Mouse (Mus musculus) erythroblast, embryonic 14.5 days (primary cell): ENCODE measurements around the gene Prx. TPM values are rescaled to one million over a fixed set of nuclear protein-coding genes. Genes with fewer than 3 reads are reported as not detected.
"Not testable (repeated sequence)": the region's sequence is repeated elsewhere in the genome, so short reads cannot be mapped to it uniquely, and the experiment has no call there.

Experiments used
- H3K27me3 ChIP-seq: 2 replicates; pipeline ENCODE4 v1.6.1; 2012; ENCODE audit warnings: inconsistent platforms; ENCODE audit not compliant: control insufficient read depth
- H3K36me3 ChIP-seq: 2 replicates; pipeline ENCODE4 v1.6.1; 2012; ENCODE audit warnings: mild to moderate bottlenecking, inconsistent platforms; ENCODE audit not compliant: control insufficient read depth
- H3K4me1 ChIP-seq: 2 replicates; pipeline ENCODE4 v1.6.1; 2012; ENCODE audit warnings: inconsistent platforms; ENCODE audit not compliant: control insufficient read depth
- H3K4me3 ChIP-seq: replicated peaks from 2 replicates; pipeline ENCODE3; 2012; ENCODE audit warnings: moderate library complexity, mild to moderate bottlenecking, inconsistent platforms
- H3K9me3 ChIP-seq: 2 replicates; pipeline ENCODE4 v1.6.1; 2012; ENCODE audit warnings: low read length, inconsistent platforms, mixed read lengths; ENCODE audit not compliant: control insufficient read depth
- GATA1 ChIP-seq: IDR thresholded peaks from 2 replicates; pipeline ENCODE4 v1.6.1; 2012; ENCODE audit warnings: low read length, inconsistent platforms, mixed read lengths
- TAL1 ChIP-seq: IDR thresholded peaks from 3 replicates; pipeline ENCODE4 v1.6.1; 2012; ENCODE audit warnings: low read length, inconsistent platforms, mixed read lengths
- polyA plus RNA-seq: library from polyadenylated mRNA; stranded (reverse); fragments of >175 nt; gene quantifications from 2 replicates; pipeline ENCODE4 v1.2.3, GENCODE M21; 2012

Gene Prx
- polyA plus RNA-seq, 1 experiment: 0.41 TPM

DNA sequence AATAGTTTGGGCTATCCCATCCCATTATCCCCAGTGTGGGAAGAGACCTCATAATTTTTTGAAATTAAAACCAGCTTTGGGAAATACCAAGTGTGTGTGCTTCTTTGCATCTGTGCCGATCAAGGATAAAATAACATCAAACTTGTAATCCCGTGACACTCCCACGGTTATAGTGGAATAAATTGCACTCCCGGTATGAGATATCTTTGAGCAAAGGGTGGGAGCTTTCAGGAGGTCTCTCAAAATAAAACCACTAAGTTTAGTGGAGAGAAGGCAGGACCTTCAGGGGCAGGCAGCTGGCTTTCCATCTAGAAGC is 8.9 kb upstream of the Prx start:
- Histone ChIP-seq H3K36me3 (peaks cover 33% of the 10 kb centered on the region), H3K9me3 (no peaks in the 10 kb centered on the region), H3K4me3 (peak overlapping the region; percentile 76), H3K4me1 (peaks cover 79% of the 10 kb centered on the region), H3K27me3 (no peaks in the 10 kb centered on the region)
- TF ChIP-seq GATA1: no peak
- TF ChIP-seq TAL1: no peak

DNA sequence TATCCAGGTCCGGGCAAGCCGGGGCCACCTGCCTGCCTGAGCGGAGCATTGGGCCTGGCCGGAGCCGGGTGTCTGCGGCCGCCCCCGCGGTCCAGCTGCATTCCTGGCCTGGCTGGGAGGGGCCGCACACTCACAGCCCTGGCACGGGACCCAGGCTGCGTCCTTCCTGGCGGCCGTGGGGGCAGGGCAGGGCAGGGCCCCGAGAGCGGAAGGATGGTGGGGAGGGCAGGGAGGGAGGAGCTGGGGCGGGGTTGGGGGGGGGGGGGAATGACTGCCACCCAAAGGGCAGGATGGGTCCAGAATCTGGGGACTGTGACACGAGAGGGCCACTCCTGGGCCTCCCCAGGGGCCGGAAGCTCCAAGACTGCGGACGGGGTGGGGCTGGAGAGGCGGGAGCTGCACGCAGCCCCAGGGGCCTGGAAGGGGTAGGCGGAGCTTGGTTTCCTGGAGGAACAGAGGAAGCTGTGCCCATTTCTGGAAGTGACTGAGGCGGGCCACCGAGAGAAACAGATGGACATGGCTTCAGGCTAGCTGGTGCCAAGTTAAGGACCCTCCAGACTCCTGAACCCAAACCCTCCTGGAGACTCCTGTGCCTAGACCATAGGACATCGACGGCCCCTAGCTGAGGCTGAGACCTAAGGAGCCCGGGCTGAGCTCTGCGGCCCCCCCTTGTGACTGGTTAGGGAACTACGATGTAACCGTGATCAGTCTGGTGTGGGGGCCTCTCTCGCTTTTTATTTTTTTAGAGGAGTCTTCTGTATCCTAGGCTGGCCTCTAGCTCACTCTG is 8.4 kb upstream of the Prx start:
- Histone ChIP-seq H3K4me3 (peak overlapping the region; percentile 76), H3K9me3 (no peaks in the 10 kb centered on the region), H3K36me3 (peaks cover 31% of the 10 kb centered on the region), H3K4me1 (peaks cover 75% of the 10 kb centered on the region), H3K27me3 (no peaks in the 10 kb centered on the region)
- TF ChIP-seq TAL1 (no peak), GATA1 (no peak)

GRCm38 (mm10) chr7:27491856-27492255 is 7.3 kb upstream of the Prx start:
- Histone ChIP-seq H3K36me3 (peaks cover 31% of the 10 kb centered on the region), H3K4me1 (peaks cover 75% of the 10 kb centered on the region), H3K4me3 (peak overlapping the region; percentile 76), H3K9me3 (no peaks in the 10 kb centered on the region), H3K27me3 (no peaks in the 10 kb centered on the region)
- TF ChIP-seq GATA1: no peak

DNA sequence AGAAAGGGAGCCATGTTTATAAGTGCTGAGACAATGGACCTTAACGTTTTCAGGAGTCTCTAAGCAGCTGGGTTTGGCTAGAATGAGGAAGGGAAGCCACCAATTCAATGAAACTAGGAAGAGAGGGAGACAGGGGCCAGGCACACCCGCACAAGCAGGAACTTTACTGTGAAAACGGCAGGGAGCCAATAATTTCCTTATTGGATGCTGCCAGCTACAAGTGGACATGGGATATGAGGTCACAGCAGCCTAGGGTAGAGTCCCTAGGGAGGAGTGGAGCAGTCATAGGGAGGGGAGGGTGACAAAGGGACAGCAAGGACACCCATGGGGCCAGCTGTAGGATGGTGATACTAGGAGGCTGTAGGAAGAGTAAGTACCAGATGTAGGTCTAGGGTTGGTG is 6.1 kb upstream of the Prx start:
- TF ChIP-seq TAL1: no peak
- no peak for TF ChIP-seq GATA1
- Histone ChIP-seq H3K4me3 (no peak overlapping the region), H3K36me3 (peaks cover 31% of the 10 kb centered on the region), H3K4me1 (peaks cover 82% of the 10 kb centered on the region), H3K27me3 (no peaks in the 10 kb centered on the region), H3K9me3 (no peaks in the 10 kb centered on the region)

GRCm38 (mm10) chr7:27493450-27493849 is 5.7 kb upstream of the Prx start:
- no peaks in the 10 kb centered on the region for H3K27me3 ChIP-seq
- H3K4me3 ChIP-seq: no peak overlapping the region
- H3K4me1 ChIP-seq: peaks cover 79% of the 10 kb centered on the region
- H3K36me3 ChIP-seq: peaks cover 27% of the 10 kb centered on the region
- no peaks in the 10 kb centered on the region for H3K9me3 ChIP-seq
- TF ChIP-seq GATA1 (no peak), TAL1 (no peak)

DNA sequence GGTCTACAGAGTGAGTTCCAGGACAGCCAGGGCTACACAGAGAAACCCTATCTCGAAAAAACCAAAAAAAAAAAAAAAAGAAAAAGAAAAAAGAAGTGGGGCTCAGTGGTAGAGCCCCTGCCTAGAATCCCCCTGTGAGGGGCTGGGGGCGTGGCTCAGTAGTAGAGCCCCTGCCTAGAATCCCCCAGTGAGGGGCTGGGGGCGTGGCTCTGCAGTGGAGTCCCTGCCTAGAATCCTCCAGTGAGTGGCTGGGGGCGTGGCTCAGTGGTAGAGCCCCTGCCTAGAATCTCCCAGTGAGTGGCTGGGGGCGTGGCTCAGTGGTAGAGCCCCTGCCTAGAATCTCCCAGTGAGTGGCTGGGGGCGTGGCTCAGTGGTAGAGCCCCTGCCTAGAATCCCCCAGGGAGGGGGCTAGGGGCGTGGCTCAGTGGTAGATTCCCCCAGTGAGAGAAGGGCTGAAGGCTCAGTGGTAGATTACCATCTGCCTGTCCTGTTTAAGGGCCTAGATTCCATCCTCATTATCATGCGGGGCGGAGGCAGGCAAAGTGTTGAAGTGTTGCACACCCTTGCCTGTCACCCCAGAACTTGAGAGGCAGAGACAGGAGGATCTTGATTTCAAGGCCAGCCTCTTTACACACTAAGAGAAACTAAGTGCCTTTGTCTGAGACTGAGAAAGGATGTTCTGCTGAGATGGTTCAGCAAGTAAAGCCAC is 4.3 kb upstream of the Prx start:
- not testable (repeated sequence) for H3K27me3 ChIP-seq, H3K4me3 ChIP-seq, H3K9me3 ChIP-seq
- Histone ChIP-seq H3K36me3 (peaks cover 14% of the 10 kb centered on the region), H3K4me1 (peaks cover 66% of the 10 kb centered on the region)

GRCm38 (mm10) chr7:27501620-27502019 is 2.5 kb downstream of the Prx start:
- Histone ChIP-seq H3K27me3 (no peaks in the 10 kb centered on the region), H3K36me3 (no peaks in the 10 kb centered on the region; the same call in 1 of the 2 replicates), H3K9me3 (no peaks in the 10 kb centered on the region), H3K4me1 (peaks cover 28% of the 10 kb centered on the region), H3K4me3 (no peak overlapping the region)
- TF ChIP-seq TAL1 (no peak), GATA1 (no peak)

DNA sequence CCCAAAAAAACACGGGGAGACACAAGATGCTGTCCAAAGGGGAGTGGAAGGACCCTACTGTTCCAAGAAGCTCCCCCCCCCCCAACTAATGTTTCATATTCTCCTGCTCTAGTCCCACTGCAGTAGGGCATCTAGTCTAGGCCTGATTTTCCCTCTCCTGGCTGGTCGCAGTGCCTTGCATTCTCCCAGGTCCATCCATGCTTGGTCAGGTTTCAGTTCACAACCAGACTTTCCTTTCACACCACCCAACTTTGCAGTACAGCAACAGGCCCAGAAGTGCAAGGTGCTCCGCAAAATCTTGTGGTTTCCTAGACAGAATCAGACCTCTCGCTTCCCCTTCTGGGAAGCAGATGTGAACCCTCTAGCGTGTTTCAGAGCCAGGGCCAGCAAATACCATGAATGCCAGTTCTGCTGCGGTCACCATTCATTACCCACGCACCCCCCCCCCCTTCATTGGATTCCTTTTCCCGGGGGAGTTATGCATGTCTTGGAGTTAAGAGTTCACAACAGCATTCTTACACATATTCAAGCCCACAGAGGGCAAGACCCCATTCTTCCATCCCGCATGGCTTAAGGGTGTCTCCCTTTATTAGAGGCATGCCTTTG is 7.7 kb downstream of the Prx start:
- peaks cover 46% of the 10 kb centered on the region for H3K4me1 ChIP-seq
- peak overlapping the region; percentile 90 for H3K4me3 ChIP-seq
- H3K36me3 ChIP-seq: peaks cover 2% of the 10 kb centered on the region; the same call in 1 of the 2 replicates
- no peaks in the 10 kb centered on the region for H3K9me3 ChIP-seq
- no peaks in the 10 kb centered on the region for H3K27me3 ChIP-seq
- TF ChIP-seq TAL1: no peak
- TF ChIP-seq GATA1: no peak
